Mouse (Mus musculus): ENCODE data around the gene Eml2. TPM values are rescaled to one million over a fixed set of nuclear protein-coding genes. Genes with fewer than 3 reads are reported as not detected.
A peak's percentile ranks its signal among the peaks of the same experiment; 100 is the strongest.

Gene Eml2
- polyA plus RNA-seq, 2 experiments: 1.5 to 38.5 TPM

DNA sequence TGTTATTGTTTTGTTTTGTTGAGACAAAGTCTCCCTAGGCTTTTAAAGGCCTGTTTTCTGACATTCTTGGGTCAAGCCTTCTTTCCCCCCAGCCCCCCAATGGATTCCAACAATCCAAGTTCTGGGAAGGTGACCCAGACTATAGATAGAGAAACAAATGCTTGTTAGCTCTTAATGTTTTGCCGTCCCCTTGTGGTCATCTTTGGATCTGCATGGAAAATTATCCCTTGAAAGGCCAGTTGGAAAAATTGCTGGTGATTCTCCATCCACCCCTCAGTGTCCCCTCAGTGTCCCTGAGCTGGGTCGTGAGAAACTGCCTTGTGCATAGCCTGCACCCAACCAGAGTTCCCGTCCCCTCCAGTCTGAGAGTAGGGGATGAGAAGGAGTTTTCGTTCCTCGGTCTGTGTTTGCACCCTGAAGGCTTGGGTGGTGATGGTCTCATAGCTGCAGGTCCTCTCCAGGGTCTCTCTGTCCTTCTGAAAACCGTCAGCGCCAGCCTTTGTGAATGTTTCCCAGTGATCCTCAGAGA lies 32.8 kb downstream of the Eml2 start:
- no peak overlapping the region for H3K9ac ChIP-seq (ENCODE audit: low read depth, low read length, severe bottlenecking)
- 52% methylated on average over 7 of the region's 7 CpGs for WGBS
- H3K4me2 ChIP-seq (replicated peaks; ENCODE audit: low read depth, low read length, severe bottlenecking): no peak overlapping the region
- peaks cover 10% of the 10 kb centered on the region for H3K4me1 ChIP-seq (ENCODE audit: control insufficient read depth, insufficient read depth, low read length)
- peaks cover 19% of the 10 kb centered on the region for H3K36me3 ChIP-seq (ENCODE audit: control insufficient read depth, insufficient read depth, low read length)
- no peaks in the 10 kb centered on the region for H3K9me3 ChIP-seq (ENCODE audit: control insufficient read depth, low read length)
- TF ChIP-seq POLR2A (IDR thresholded peaks at IDR 0.05; ENCODE audit: borderline replicate concordance, extremely low read depth, insufficient read depth, insufficient read length): no peak
- H3K4me3 ChIP-seq (replicated peaks; ENCODE audit: low read length): no peak overlapping the region
- DNase-seq (ENCODE audit: low spot score) (peak; percentile 68), ATAC-seq (ENCODE audit: low FRiP score, low read depth) (no peak)
- H3K27me3 ChIP-seq (ENCODE audit: control insufficient read depth, insufficient read depth, low read length): no peaks in the 10 kb centered on the region
- no peak overlapping the region for H3K27ac ChIP-seq (replicated peaks; ENCODE audit: low read depth, low read length)

DNA sequence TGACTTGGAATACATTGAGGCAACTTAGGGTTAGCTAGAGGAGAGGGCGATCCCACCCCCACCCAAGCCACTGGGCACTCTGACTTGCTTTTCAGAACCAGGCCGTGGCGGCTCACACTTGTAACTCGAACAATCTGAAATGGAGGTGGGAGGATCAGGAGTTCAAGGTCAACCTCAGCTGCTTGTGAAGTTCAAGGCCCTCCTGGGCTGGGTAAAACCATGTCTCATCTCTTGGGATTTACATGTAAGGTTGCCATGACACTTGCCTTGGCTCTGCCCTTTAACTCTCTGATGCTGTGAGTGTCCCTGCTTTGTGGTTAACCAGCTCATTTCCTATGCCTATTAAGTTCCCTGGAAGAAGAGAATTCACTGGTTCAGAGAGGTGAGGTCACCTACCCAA lies 33.3 kb downstream of the Eml2 start:
- Histone ChIP-seq H3K9ac (ENCODE audit: low read depth, low read length, severe bottlenecking) (no peak overlapping the region), H3K36me3 (ENCODE audit: control insufficient read depth, insufficient read depth, low read length) (peaks cover 14% of the 10 kb centered on the region; the same call in 1 of the 2 replicates), H3K9me3 (ENCODE audit: control insufficient read depth, low read length) (no peaks in the 10 kb centered on the region), H3K27me3 (ENCODE audit: control insufficient read depth, insufficient read depth, low read length) (no peaks in the 10 kb centered on the region), H3K4me1 (ENCODE audit: control insufficient read depth, insufficient read depth, low read length) (peaks cover 14% of the 10 kb centered on the region), H3K27ac (replicated peaks; ENCODE audit: low read depth, low read length) (no peak overlapping the region), H3K4me3 (replicated peaks; ENCODE audit: low read length) (no peak overlapping the region), H3K4me2 (replicated peaks; ENCODE audit: low read depth, low read length, severe bottlenecking) (no peak overlapping the region)
- TF ChIP-seq POLR2A (IDR thresholded peaks at IDR 0.05; ENCODE audit: borderline replicate concordance, extremely low read depth, insufficient read depth, insufficient read length): no peak
- no peak for DNase-seq (ENCODE audit: low spot score)
- 79% methylated on average over 4 of the region's 4 CpGs for WGBS
- no peak for ATAC-seq (ENCODE audit: low FRiP score, low read depth)

DNA sequence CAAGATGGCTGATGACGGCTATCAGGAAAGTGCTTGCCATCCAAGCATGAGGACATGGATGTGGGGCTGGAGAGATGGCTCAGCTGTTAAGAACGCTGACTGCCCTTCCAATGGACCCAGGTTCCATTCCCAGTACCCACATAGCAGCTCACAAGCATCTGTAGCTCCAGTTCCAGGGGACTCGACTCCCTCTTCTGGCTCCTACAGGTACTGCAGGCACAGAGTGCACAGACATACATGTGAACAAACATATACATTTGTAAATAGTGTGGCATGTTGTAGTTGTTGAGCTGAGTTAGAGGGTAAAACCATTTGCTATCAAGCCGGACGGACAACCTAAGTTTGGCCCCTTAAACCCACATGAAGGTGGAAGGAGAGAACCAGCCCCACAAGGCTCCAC lies 33.8 kb downstream of the Eml2 start:
- TF ChIP-seq POLR2A (IDR thresholded peaks at IDR 0.05; ENCODE audit: borderline replicate concordance, extremely low read depth, insufficient read depth, insufficient read length): no peak
- Histone ChIP-seq H3K27ac (replicated peaks; ENCODE audit: low read depth, low read length) (no peak overlapping the region), H3K27me3 (ENCODE audit: control insufficient read depth, insufficient read depth, low read length) (no peaks in the 10 kb centered on the region), H3K4me2 (replicated peaks; ENCODE audit: low read depth, low read length, severe bottlenecking) (no peak overlapping the region), H3K4me1 (ENCODE audit: control insufficient read depth, insufficient read depth, low read length) (peaks cover 17% of the 10 kb centered on the region), H3K9ac (ENCODE audit: low read depth, low read length, severe bottlenecking) (no peak overlapping the region), H3K36me3 (ENCODE audit: control insufficient read depth, insufficient read depth, low read length) (peaks cover 12% of the 10 kb centered on the region; the same call in 1 of the 2 replicates), H3K9me3 (ENCODE audit: control insufficient read depth, low read length) (no peaks in the 10 kb centered on the region), H3K4me3 (replicated peaks; ENCODE audit: low read length) (no peak overlapping the region)
- ATAC-seq (ENCODE audit: low FRiP score, low read depth): no peak
- no peak for DNase-seq (ENCODE audit: low spot score)
- WGBS: 94% methylated on average over 5 of the region's 5 CpGs

DNA sequence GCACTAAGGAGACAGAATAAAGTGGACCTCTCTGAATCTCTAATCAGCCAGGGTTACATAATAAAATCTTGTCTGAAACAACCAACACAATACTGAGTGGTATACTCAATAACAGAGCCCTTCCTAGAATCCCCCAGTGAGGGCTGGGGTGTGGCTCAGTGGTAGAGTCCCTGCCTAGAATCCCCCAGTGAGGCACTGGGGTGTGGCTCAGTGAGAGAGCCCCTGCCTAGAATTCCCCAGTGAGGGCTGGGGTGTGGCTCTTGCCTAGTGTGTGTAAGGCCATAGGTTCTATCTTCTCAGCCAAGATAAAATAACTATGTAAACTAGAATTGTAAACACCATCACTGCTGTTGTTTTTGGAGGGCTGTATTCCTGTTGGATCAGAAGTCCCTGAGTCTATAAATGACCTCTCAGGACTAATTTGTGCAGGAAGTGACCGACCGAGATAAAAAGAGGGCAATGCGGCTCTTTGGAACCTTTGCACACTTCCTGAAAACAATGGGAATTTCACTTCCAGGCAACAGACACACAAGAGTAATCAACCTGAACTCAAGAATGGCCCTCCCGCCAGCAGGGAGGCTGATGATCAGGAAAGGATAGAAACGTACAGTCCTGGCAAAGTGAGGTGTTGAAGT lies 34.9 kb downstream of the Eml2 start:
- no peak overlapping the region for H3K9ac ChIP-seq (ENCODE audit: low read depth, low read length, severe bottlenecking)
- H3K36me3 ChIP-seq (ENCODE audit: control insufficient read depth, insufficient read depth, low read length): 0 out of 2 replicates have a peak, but pooled peaks cover under 1% of the 10 kb centered on the region
- peaks cover 26% of the 10 kb centered on the region for H3K4me1 ChIP-seq (ENCODE audit: control insufficient read depth, insufficient read depth, low read length)
- no peak overlapping the region for H3K4me2 ChIP-seq (replicated peaks; ENCODE audit: low read depth, low read length, severe bottlenecking)
- H3K27me3 ChIP-seq (ENCODE audit: control insufficient read depth, insufficient read depth, low read length): no peaks in the 10 kb centered on the region
- H3K27ac ChIP-seq (replicated peaks; ENCODE audit: low read depth, low read length): no peak overlapping the region
- no peak for ATAC-seq (ENCODE audit: low FRiP score, low read depth)
- 54% methylated on average over 5 of the region's 5 CpGs for WGBS
- DNase-seq (ENCODE audit: low spot score): no peak
- H3K9me3 ChIP-seq (ENCODE audit: control insufficient read depth, low read length): no peaks in the 10 kb centered on the region
- no peak overlapping the region for H3K4me3 ChIP-seq (replicated peaks; ENCODE audit: low read length)
- no peak for TF ChIP-seq POLR2A (IDR thresholded peaks at IDR 0.05; ENCODE audit: borderline replicate concordance, extremely low read depth, insufficient read depth, insufficient read length)

DNA sequence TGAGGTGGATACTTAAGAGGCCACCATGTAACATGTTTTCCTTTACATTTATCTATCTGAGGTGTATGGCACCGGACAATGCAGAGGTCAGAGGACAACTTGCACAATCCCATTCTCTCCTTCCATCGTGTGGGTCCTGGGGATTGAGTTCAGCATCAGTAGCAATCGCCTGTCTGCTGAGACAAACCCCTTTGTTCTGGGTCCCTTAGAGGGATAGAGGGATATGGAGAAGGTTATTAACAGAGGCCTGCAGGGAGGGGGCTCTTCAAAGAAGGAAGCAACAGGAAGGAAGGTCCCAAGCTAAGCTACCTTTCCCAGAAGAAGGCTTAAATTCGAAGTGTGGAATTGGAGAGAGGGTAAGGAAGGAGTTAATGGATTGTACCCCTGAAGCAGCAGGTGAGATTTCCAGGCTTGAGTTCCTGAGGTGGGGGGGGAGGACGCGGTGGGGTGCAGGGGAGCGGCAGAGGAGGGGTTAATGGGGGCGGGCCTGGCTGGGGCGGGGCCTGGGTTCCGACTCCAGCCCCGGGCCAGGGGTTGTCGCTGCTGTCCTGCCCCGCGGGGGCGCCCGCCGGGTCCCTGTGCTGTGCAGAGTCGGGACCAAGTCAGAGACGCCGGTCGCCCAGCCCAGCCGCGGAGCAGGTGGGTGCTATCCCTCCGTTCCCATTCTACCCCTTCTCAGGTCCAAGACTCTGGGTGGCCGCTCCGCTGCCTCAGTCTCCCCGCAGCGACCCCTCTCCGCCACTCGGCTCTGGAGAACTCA lies 36.0 kb downstream of the Eml2 start, which contains the start of gene Gpr4:
Gpr4 (plus strand) TSS at position 543 of the 760 bp plus-strand sequence.
- 3% methylated on average over 15 of the region's 30 CpGs for WGBS
- no peaks in the 10 kb centered on the region for H3K9me3 ChIP-seq (ENCODE audit: control insufficient read depth, low read length)
- no peaks in the 10 kb centered on the region for H3K27me3 ChIP-seq (ENCODE audit: control insufficient read depth, insufficient read depth, low read length)
- H3K4me2 ChIP-seq (replicated peaks; ENCODE audit: low read depth, low read length, severe bottlenecking): peak within 1 kb of the TSS; percentile 73
- no peak for DNase-seq (ENCODE audit: low spot score)
- H3K36me3 ChIP-seq (ENCODE audit: control insufficient read depth, insufficient read depth, low read length): no peaks in the 10 kb centered on the region
- H3K27ac ChIP-seq (replicated peaks; ENCODE audit: low read depth, low read length): no peak within 1 kb of the TSS
- peak; percentile 61; the same call in 1 of the 2 replicates for ATAC-seq (ENCODE audit: low FRiP score, low read depth)
- H3K9ac ChIP-seq (ENCODE audit: low read depth, low read length, severe bottlenecking): peak within 1 kb of the TSS; percentile 56
- peak within 1 kb of the TSS; percentile 53 for H3K4me3 ChIP-seq (replicated peaks; ENCODE audit: low read length)
- TF ChIP-seq POLR2A (IDR thresholded peaks at IDR 0.05; ENCODE audit: borderline replicate concordance, extremely low read depth, insufficient read depth, insufficient read length): no peak
- H3K4me1 ChIP-seq (ENCODE audit: control insufficient read depth, insufficient read depth, low read length): peaks cover 28% of the 10 kb centered on the region

Data from limb, embryonic 14.5 days (tissue).